Mouse (Mus musculus) midbrain, embryonic 16.5 days (tissue): Measurements from ENCODE around the gene Foxp1. TPM values are rescaled to one million over a fixed set of nuclear protein-coding genes. Genes with fewer than 3 reads are reported as not detected.

Experiments used
- ATAC-seq: fragments of 200-750 bp; cut with Nextera tagmentation; 2 replicates; pipeline ENCODE4 v1.8.0; 2017; ENCODE audit warnings: moderate TSS enrichment
- H3K27ac ChIP-seq: fragments of 300-500 bp; sonication (generic); 2 replicates; pipeline ENCODE4 v1.5.1; 2014; ENCODE audit warnings: mild to moderate bottlenecking, low read length, mixed read lengths
- H3K27me3 ChIP-seq: fragments of 300-500 bp; sonication (generic); 2 replicates; pipeline ENCODE4 v1.6.1; 2014; ENCODE audit warnings: low read depth, low read length, mixed read lengths; ENCODE audit not compliant: control insufficient read depth, insufficient read depth
- H3K36me3 ChIP-seq: fragments of 300-500 bp; sonication (generic); 2 replicates; pipeline ENCODE4 v1.6.1; 2014; ENCODE audit warnings: mild to moderate bottlenecking, low read length, moderate library complexity, mixed read lengths; ENCODE audit not compliant: control insufficient read depth, insufficient read depth
- H3K4me1 ChIP-seq: fragments of 300-500 bp; sonication (generic); 2 replicates; pipeline ENCODE4 v1.6.1; 2014; ENCODE audit warnings: mild to moderate bottlenecking, low read length, mixed read lengths; ENCODE audit not compliant: control insufficient read depth, insufficient read depth
- H3K4me2 ChIP-seq: fragments of 300-500 bp; sonication (generic); 2 replicates; pipeline ENCODE4 v1.6.1; 2014; ENCODE audit warnings: mild to moderate bottlenecking, low read length, mixed read lengths
- H3K4me3 ChIP-seq: fragments of 300-500 bp; sonication (generic); 2 replicates; pipeline ENCODE4 v1.5.1; 2014; ENCODE audit warnings: low read depth, mild to moderate bottlenecking, low read length, moderate library complexity, mixed read lengths
- H3K9ac ChIP-seq: fragments of 300-500 bp; sonication (generic); 2 replicates; pipeline ENCODE4 v1.6.1; 2014; ENCODE audit warnings: low read depth, low read length, mixed read lengths
- H3K9me3 ChIP-seq: fragments of 300-500 bp; sonication (generic); replicated peaks from 2 replicates; pipeline ENCODE4 v1.6.1; 2014; ENCODE audit warnings: mild to moderate bottlenecking, low read length, mixed read lengths; ENCODE audit not compliant: control insufficient read depth, poor library complexity, severe bottlenecking
- WGBS: fragments of 180-500 bp; shearing (Covaris S2); extraction: QIAGEN DNeasy Blood & Tissue Kit; methylation state at CpG from one replicate; pipeline ENCODE4 v1.1.7; 2014; 5-methylcytosine and 5-hydroxymethylcytosine counted together
- polyA plus RNA-seq: library from polyadenylated mRNA; unstranded; fragments of >200 nt; fragmentation: Nextera tagmentation; extraction: Ambion mirVana; gene quantifications from 2 replicates; pipeline ENCODE4 v1.2.1, GENCODE M21; 2015

Foxp1 gene
- polyA plus RNA-seq, 1 experiment from 2014 or later: 79.8 TPM

DNA sequence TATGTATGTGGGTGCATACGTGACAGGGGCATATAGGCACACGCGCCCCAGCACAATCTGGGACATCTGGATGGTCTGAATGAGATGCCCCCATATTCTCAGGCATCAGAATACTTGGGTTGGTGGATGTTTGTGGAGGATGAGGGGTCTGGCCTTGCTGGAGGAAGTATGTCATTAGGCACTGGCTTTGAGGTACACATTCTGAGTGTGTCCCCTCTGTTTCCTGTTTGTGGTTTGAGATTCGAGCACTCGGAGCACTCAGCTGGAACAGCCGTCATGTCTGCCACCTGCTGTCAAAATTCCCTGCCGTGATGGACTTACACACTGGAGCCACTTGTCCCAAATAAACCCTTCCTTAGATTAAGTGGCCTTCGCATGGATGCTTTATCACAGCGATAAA is 395.8 kb downstream of the Foxp1 start:
- Histone ChIP-seq H3K9ac (no peak overlapping the region), H3K4me2 (no peak overlapping the region), H3K4me3 (no peak overlapping the region), H3K27me3 (no peaks in the 10 kb centered on the region), H3K4me1 (peaks cover 2% of the 10 kb centered on the region; the same call in 1 of the 2 replicates), H3K9me3 (no peaks in the 10 kb centered on the region), H3K36me3 (no peaks in the 10 kb centered on the region), H3K27ac (no peak overlapping the region)
- ATAC-seq: no peak
- WGBS: 83% methylated on average over 9 of the region's 9 CpGs

DNA sequence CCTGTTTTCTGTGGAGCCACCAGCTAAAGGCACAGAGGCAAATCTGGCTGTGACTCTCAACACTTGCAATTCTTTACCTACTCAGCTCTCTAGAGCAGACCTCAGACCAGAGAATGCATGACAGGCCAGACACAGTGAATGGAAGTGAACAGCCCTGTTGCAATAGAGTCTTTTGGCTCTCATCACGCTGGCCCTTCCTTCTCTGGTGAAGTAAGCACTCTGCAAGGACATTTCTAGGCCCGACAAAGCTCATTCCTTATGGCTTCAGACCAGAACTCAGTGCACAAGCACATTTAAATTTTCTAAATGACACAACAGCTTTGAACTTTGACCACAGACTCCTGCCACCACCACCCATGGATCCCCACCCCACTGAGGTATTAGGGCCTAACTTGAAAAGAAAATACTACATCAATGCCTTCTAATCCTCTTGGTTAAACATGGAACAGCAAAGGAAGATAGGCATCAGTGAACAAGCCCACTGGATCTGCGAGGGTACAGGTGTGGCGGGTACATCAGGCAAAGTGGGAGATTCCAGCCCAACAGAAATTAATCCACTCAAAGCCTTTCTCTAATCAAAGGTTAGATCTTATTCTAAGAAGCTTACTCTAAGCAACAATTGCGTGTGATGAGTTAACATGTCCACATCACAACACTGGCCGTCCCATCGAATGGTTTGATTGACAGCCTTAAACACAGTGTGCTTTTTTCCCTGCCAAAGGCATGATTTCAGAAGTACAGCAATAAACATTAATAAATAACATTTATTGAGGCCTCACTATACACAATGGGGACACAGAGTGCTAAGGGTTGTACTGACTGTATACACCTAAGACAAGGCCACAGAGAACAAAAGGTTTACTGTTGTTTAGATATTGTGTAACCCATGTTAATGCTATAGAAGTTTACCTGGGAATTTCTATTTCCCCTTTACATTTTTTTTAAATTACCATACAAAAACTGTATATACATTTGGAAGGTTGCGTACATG is 401.4 kb downstream of the Foxp1 start:
- H3K4me1 ChIP-seq: peaks cover 1% of the 10 kb centered on the region; the same call in 1 of the 2 replicates
- H3K27ac ChIP-seq: no peak overlapping the region
- no peak overlapping the region for H3K4me3 ChIP-seq
- no peak overlapping the region for H3K9ac ChIP-seq
- no peak overlapping the region for H3K4me2 ChIP-seq
- ATAC-seq: no peak
- H3K36me3 ChIP-seq: no peaks in the 10 kb centered on the region
- H3K9me3 ChIP-seq: no peaks in the 10 kb centered on the region
- WGBS: 59% methylated on average over 8 of the region's 8 CpGs
- H3K27me3 ChIP-seq: no peaks in the 10 kb centered on the region

DNA sequence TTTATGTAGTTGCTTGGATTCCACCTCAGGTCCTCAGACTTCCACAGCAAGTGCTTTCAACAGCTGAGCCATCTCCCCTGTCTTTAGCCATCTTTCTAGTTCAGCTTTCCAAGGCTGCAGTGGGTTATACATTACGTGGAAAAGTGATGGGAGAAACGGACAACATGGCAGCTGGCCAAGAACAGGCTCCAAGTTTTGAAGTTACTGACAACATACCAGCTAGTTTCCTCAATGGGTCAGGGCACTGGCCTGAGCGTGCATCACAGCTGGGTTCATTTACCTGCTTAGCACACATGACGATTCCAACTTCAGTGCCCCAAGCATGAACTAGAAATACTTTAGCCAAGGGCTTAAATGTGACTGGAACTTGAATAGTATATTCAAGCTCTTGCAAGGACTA is 404.0 kb downstream of the Foxp1 start:
- 82% methylated on average over 4 of the region's 4 CpGs for WGBS
- Histone ChIP-seq H3K4me1 (no peaks in the 10 kb centered on the region), H3K27ac (no peak overlapping the region), H3K9ac (no peak overlapping the region), H3K27me3 (no peaks in the 10 kb centered on the region), H3K9me3 (no peaks in the 10 kb centered on the region), H3K4me3 (no peak overlapping the region), H3K4me2 (no peak overlapping the region), H3K36me3 (no peaks in the 10 kb centered on the region)
- no peak for ATAC-seq

- WGBS: 74% methylated on average over 1 of the region's 1 CpGs
- no peak overlapping the region for H3K27ac ChIP-seq
These were observed 405.1 kb downstream of the Foxp1 start for GRCm38 (mm10) chr6:99117411-99117810.

DNA sequence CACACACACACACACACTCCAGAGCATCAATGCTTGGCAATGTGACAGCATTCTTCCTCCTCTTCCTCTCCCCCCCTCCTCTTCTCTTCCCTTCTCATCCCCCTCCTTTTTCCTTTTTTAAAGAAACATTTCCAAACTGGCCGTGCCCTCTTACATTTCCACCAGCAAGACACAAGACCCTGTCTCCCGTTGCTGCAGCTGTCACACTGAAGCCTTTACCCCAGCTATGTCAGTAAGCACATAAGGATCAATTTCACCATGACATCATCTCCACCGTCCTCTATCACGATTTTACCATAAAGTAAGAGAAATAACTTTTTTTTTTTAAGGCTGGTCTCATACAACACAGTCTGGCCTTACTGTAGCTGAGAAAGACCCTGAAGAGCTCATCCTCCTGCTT is 410.7 kb downstream of the Foxp1 start:
- WGBS: 69% methylated on average over 4 of the region's 4 CpGs
- Histone ChIP-seq H3K27ac (no peak overlapping the region), H3K9ac (no peak overlapping the region), H3K4me2 (no peak overlapping the region), H3K9me3 (no peaks in the 10 kb centered on the region), H3K4me1 (no peaks in the 10 kb centered on the region), H3K27me3 (no peaks in the 10 kb centered on the region), H3K36me3 (no peaks in the 10 kb centered on the region), H3K4me3 (no peak overlapping the region)
- ATAC-seq: no peak

More at GRCm38 (mm10) chr6:99117411-99117810, 405.1 kb downstream of the Foxp1 start:
- Histone ChIP-seq H3K9me3 (no peaks in the 10 kb centered on the region), H3K36me3 (no peaks in the 10 kb centered on the region), H3K27me3 (no peaks in the 10 kb centered on the region), H3K4me1 (no peaks in the 10 kb centered on the region), H3K4me2 (no peak overlapping the region), H3K9ac (no peak overlapping the region), H3K4me3 (no peak overlapping the region)
- no peak for ATAC-seq

DNA sequence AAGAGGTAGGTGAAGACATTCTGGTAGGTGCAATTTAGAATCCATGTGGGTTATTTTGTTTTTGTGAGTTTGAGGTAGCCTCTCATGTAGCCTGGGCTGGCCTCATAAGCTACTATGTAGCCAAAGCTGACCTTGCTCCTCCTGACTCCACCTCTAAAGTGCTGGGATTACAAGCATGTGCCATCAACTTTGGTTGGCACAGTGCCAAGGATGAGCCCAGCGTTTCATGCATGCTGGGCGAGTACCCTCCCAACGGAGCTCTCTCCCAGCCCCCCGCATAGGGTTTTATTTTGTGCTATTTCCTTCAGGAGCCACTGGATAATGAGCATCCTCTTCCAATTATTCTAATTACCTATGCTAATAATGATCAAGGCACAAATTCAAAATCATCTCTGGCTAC is 414.1 kb downstream of the Foxp1 start:
- Histone ChIP-seq H3K4me1 (peaks cover 6% of the 10 kb centered on the region; the same call in 1 of the 2 replicates), H3K9ac (no peak overlapping the region), H3K27me3 (no peaks in the 10 kb centered on the region), H3K4me2 (no peak overlapping the region), H3K4me3 (no peak overlapping the region), H3K36me3 (no peaks in the 10 kb centered on the region), H3K27ac (no peak overlapping the region), H3K9me3 (no peaks in the 10 kb centered on the region)
- WGBS: 81% methylated on average over 4 of the region's 4 CpGs
- ATAC-seq: no peak

DNA sequence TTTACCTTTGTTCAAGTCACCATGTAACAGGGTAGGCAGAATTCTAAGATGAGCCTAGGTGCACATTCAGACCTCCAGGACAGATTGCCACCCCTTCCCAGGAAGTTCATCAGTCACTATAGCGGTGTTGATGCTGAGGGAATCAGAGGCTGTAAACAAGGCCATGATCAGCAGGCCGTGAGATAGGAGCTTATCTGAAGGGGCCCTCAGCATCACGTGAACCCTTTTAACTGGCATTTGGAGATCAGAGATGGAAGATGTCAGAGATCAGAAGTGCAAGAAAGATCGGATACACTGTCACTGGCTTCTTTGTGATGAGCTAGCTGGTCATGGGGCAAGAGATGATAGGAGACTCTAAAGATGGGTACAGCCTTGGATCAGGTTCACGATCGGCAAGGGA is 414.8 kb downstream of the Foxp1 start:
- H3K36me3 ChIP-seq: no peaks in the 10 kb centered on the region
- WGBS: 94% methylated on average over 6 of the region's 6 CpGs
- no peaks in the 10 kb centered on the region for H3K27me3 ChIP-seq
- no peak overlapping the region for H3K4me3 ChIP-seq
- ATAC-seq: no peak
- H3K9me3 ChIP-seq: no peaks in the 10 kb centered on the region
- H3K4me1 ChIP-seq: peaks cover 6% of the 10 kb centered on the region; the same call in 1 of the 2 replicates
- H3K4me2 ChIP-seq: no peak overlapping the region
- H3K27ac ChIP-seq: no peak overlapping the region
- no peak overlapping the region for H3K9ac ChIP-seq

- peaks cover 6% of the 10 kb centered on the region; the same call in 1 of the 2 replicates for H3K4me1 ChIP-seq
- no peaks in the 10 kb centered on the region for H3K9me3 ChIP-seq
- no peak for ATAC-seq
- H3K4me2 ChIP-seq: no peak overlapping the region
- no peak overlapping the region for H3K9ac ChIP-seq
- no peaks in the 10 kb centered on the region for H3K27me3 ChIP-seq
- no peak overlapping the region for H3K27ac ChIP-seq
- no peak overlapping the region for H3K4me3 ChIP-seq
- WGBS: 96% methylated on average over 6 of the region's 6 CpGs
- no peaks in the 10 kb centered on the region for H3K36me3 ChIP-seq
These were observed 415.4 kb downstream of the Foxp1 start for GRCm38 (mm10) chr6:99107081-99107482.

DNA sequence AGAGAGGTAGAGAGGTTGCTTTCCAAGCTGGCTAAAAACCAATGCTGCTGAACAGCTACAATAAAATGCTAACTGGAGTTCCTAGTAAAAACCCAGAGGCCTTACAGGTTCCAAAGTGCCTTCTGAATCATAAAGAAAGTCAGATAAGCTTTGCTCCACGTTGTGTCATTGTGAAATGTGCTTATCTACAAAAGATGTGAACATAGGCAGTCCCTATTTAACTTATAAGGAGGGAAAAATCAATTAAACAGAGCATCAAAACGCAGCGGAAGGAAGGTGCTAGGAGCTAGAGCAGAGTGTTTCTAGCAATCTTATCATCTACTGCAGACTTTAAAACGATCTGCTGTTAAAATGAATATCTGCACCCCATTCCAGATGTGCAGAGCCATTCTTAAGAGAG is 416.5 kb downstream of the Foxp1 start:
- Histone ChIP-seq H3K9me3 (no peaks in the 10 kb centered on the region), H3K4me3 (no peak overlapping the region), H3K4me2 (no peak overlapping the region), H3K9ac (no peak overlapping the region), H3K27me3 (no peaks in the 10 kb centered on the region), H3K27ac (no peak overlapping the region), H3K4me1 (peaks cover 10% of the 10 kb centered on the region), H3K36me3 (no peaks in the 10 kb centered on the region)
- ATAC-seq: no peak
- WGBS: 89% methylated on average over 4 of the region's 4 CpGs
